Comparison of ENCODE assay signal across 8 mouse cellular contexts in genomic region chr12:4793718-4794117, GRCm38 (mm10). TPM values are rescaled to one million over a fixed set of nuclear protein-coding genes. Genes with fewer than 3 reads are reported as not detected.
DNase-seq lines count a peak whose midpoint lies in the region; ATAC-seq and TF ChIP-seq lines count a peak whose summit lies in the region.

No protein-coding gene starts in this region.

- no peaks in the 10 kb centered on the region for H3K4me1 ChIP-seq in forebrain, postnatal 0 days (ENCODE audit: insufficient read depth)
- no peaks in the 10 kb centered on the region for H3K4me1 ChIP-seq in forebrain, embryonic 14.5 days (ENCODE audit: control insufficient read depth, insufficient read depth, low read length)
- H3K4me1 ChIP-seq in lung, adult 2 months (ENCODE audit: control insufficient read depth, insufficient read depth, low read length), result no peaks in the 10 kb centered on the region
- H3K4me1 ChIP-seq in forebrain, embryonic 13.5 days, result no peaks in the 10 kb centered on the region

- no peak for TF ChIP-seq POLR2A in lung, adult 2 months (IDR thresholded peaks at IDR 0.05; ENCODE audit: borderline replicate concordance, extremely low read depth, low read depth, low read length)

- no peak for DNase-seq in forebrain, postnatal 0 days
- DNase-seq in forebrain, embryonic 14.5 days (ENCODE audit: low spot score), result no peak
- DNase-seq in lung, adult 2 months, result no peak
- no peak for DNase-seq in lung, adult 18-20 months
- DNase-seq in retina, embryonic 14.5 days (ENCODE audit: low spot score), result peak; percentile 35
- DNase-seq in adrenal gland, adult 18-20 months (ENCODE audit: low spot score in 2 of 2), result no peak

- no peaks in the 10 kb centered on the region for H3K36me3 ChIP-seq in forebrain, postnatal 0 days (ENCODE audit: insufficient read depth)
- H3K36me3 ChIP-seq in forebrain, embryonic 14.5 days (ENCODE audit: control insufficient read depth, insufficient read depth, low read length), result no peaks in the 10 kb centered on the region
- no peaks in the 10 kb centered on the region for H3K36me3 ChIP-seq in forebrain, embryonic 13.5 days (ENCODE audit: poor library complexity, severe bottlenecking)

- no peaks in the 10 kb centered on the region for H3K9me3 ChIP-seq in forebrain, postnatal 0 days (ENCODE audit: low read length)
- no peaks in the 10 kb centered on the region for H3K9me3 ChIP-seq in forebrain, embryonic 14.5 days (replicated peaks; ENCODE audit: control insufficient read depth, low read length)
- H3K9me3 ChIP-seq in forebrain, embryonic 13.5 days (replicated peaks), result no peaks in the 10 kb centered on the region

- 68% methylated on average over 1 of the region's 1 CpGs for WGBS in forebrain, postnatal 0 days
- 73% methylated on average over 1 of the region's 1 CpGs for WGBS in forebrain, embryonic 14.5 days
- 67% methylated on average over 1 of the region's 1 CpGs for WGBS in lung, adult 2 months
- WGBS in forebrain, embryonic 13.5 days, result 82% methylated on average over 1 of the region's 1 CpGs

- H3K4me2 ChIP-seq in forebrain, postnatal 0 days (ENCODE audit: low read depth), result no peak overlapping the region
- no peak overlapping the region for H3K4me2 ChIP-seq in forebrain, embryonic 14.5 days (ENCODE audit: low read length)
- H3K4me2 ChIP-seq in forebrain, embryonic 13.5 days, result no peak overlapping the region

- no peak for ATAC-seq in forebrain, postnatal 0 days
- ATAC-seq in forebrain, embryonic 14.5 days, result no peak
- 0 out of 2 replicates have a peak, but pooled peaks have one; percentile 45 for ATAC-seq in common myeloid progenitor, adult 5-6 weeks (replicated peaks; ENCODE audit: low read depth, poor library complexity, severe bottlenecking)
- no peak for ATAC-seq in forebrain, embryonic 13.5 days

- H3K4me3 ChIP-seq in forebrain, postnatal 0 days (ENCODE audit: low read depth, low read length), result no peak overlapping the region
- no peak overlapping the region for H3K4me3 ChIP-seq in forebrain, embryonic 14.5 days (ENCODE audit: low read depth, low read length)
- H3K4me3 ChIP-seq in lung, adult 2 months (replicated peaks; ENCODE audit: extremely low read depth, low read depth, low read length), result no peak overlapping the region
- H3K4me3 ChIP-seq in forebrain, embryonic 13.5 days, result no peak overlapping the region

- peak; percentile 53 for TF ChIP-seq CTCF in forebrain, postnatal 0 days (IDR thresholded peaks at IDR 0.05; ENCODE audit: low read depth)
- TF ChIP-seq CTCF in lung, adult 2 months (IDR thresholded peaks at IDR 0.05; ENCODE audit: insufficient read depth, low read length), result peak; percentile 36; the same call in 1 of the 2 replicates

- no peak overlapping the region for H3K27ac ChIP-seq in forebrain, postnatal 0 days (ENCODE audit: low read depth, low read length)
- H3K27ac ChIP-seq in forebrain, embryonic 14.5 days (ENCODE audit: low read depth, low read length), result no peak overlapping the region
- H3K27ac ChIP-seq in forebrain, embryonic 13.5 days, result no peak overlapping the region

- no peaks in the 10 kb centered on the region for H3K27me3 ChIP-seq in forebrain, postnatal 0 days (ENCODE audit: insufficient read depth, low read length)
- no peaks in the 10 kb centered on the region for H3K27me3 ChIP-seq in forebrain, embryonic 14.5 days (replicated peaks; ENCODE audit: control insufficient read depth, insufficient read depth, low read length)
- H3K27me3 ChIP-seq in forebrain, embryonic 13.5 days, result no peaks in the 10 kb centered on the region

- no peak overlapping the region for H3K9ac ChIP-seq in forebrain, postnatal 0 days
- no peak overlapping the region for H3K9ac ChIP-seq in forebrain, embryonic 14.5 days (ENCODE audit: low read length)
- no peak overlapping the region for H3K9ac ChIP-seq in forebrain, embryonic 13.5 days

RNA-seq across cellular contexts. Expression of gene Sf3b6, which starts 23.6 kb away (rescaled TPM):
- 117 and 156 TPM in 2 replicates for total RNA-seq in forebrain, postnatal 0 days (2014; rRNA removed)
- polyA plus RNA-seq in forebrain, postnatal 0 days (2015; fragmentation: Nextera tagmentation; extraction: Ambion mirVana), result 326 and 451 TPM in 2 replicates
- polyA plus RNA-seq in forebrain, embryonic 14.5 days (2014; fragmentation: Nextera tagmentation; extraction: Ambion mirVana), result 362 and 405 TPM in 2 replicates
- 33.4 and 60.8 TPM in 2 replicates for polyA plus RNA-seq in lung, adult 2 months (2012; rRNA removed)
- total RNA-seq in common myeloid progenitor, adult 5-6 weeks (2017), result 174 and 177 TPM in 2 replicates
- 310 and 345 TPM in 2 replicates for polyA plus RNA-seq in forebrain, embryonic 13.5 days (2015; fragmentation: Nextera tagmentation; extraction: Ambion mirVana)
- total RNA-seq in adrenal gland, adult 18-20 months (2021), result 100 to 1,000 TPM in 1 of 2 experiments, 10 to 100 TPM in 1; 94.2 to 110 TPM

RNA-seq across cellular contexts. Expression of gene Fam228b, which starts 24.7 kb away (rescaled TPM):
- total RNA-seq in forebrain, postnatal 0 days (2014; rRNA removed), result 7.8 and 18.8 TPM in 2 replicates
- 5.8 and 8.9 TPM in 2 replicates for polyA plus RNA-seq in forebrain, postnatal 0 days (2015; fragmentation: Nextera tagmentation; extraction: Ambion mirVana)
- 4.1 and 5.5 TPM in 2 replicates for polyA plus RNA-seq in forebrain, embryonic 14.5 days (2014; fragmentation: Nextera tagmentation; extraction: Ambion mirVana)
- 0.12 and 0.72 TPM in 2 replicates for polyA plus RNA-seq in lung, adult 2 months (2012; rRNA removed)
- total RNA-seq in common myeloid progenitor, adult 5-6 weeks (2017), result 2.7 and 10.2 TPM in 2 replicates
- 4.3 and 4.7 TPM in 2 replicates for polyA plus RNA-seq in forebrain, embryonic 13.5 days (2015; fragmentation: Nextera tagmentation; extraction: Ambion mirVana)
- total RNA-seq in adrenal gland, adult 18-20 months (2021), result 1 to 10 TPM; 3.3 to 6.1 TPM

RNA-seq across cellular contexts. Expression of gene Pfn4, which starts 24.9 kb away (rescaled TPM):
- total RNA-seq in forebrain, postnatal 0 days (2014; rRNA removed), result 9.2 TPM in 2 replicates
- 15.3 and 21.3 TPM in 2 replicates for polyA plus RNA-seq in forebrain, postnatal 0 days (2015; fragmentation: Nextera tagmentation; extraction: Ambion mirVana)
- 10.7 and 11.8 TPM in 2 replicates for polyA plus RNA-seq in forebrain, embryonic 14.5 days (2014; fragmentation: Nextera tagmentation; extraction: Ambion mirVana)
- 0.08 and 0.10 TPM in 2 replicates for polyA plus RNA-seq in lung, adult 2 months (2012; rRNA removed)
- total RNA-seq in common myeloid progenitor, adult 5-6 weeks (2017), result 1.2 and 7.0 TPM in 2 replicates
- 8.0 and 8.5 TPM in 2 replicates for polyA plus RNA-seq in forebrain, embryonic 13.5 days (2015; fragmentation: Nextera tagmentation; extraction: Ambion mirVana)
- total RNA-seq in adrenal gland, adult 18-20 months (2021), result 1 to 10 TPM in 1 of 2 experiments, under 1 TPM in 1; 0.86 to 1.1 TPM

RNA-seq across cellular contexts. Expression of gene Fkbp1b, which starts 47.7 kb away (rescaled TPM):
- 51.7 and 122 TPM in 2 replicates for total RNA-seq in forebrain, postnatal 0 days (2014; rRNA removed)
- polyA plus RNA-seq in forebrain, postnatal 0 days (2015; fragmentation: Nextera tagmentation; extraction: Ambion mirVana), result 65.5 and 67.9 TPM in 2 replicates
- 26.8 and 28.2 TPM in 2 replicates for polyA plus RNA-seq in forebrain, embryonic 14.5 days (2014; fragmentation: Nextera tagmentation; extraction: Ambion mirVana)
- polyA plus RNA-seq in lung, adult 2 months (2012; rRNA removed), result 11.3 and 14.4 TPM in 2 replicates
- 2.8 and 8.4 TPM in 2 replicates for total RNA-seq in common myeloid progenitor, adult 5-6 weeks (2017)
- polyA plus RNA-seq in forebrain, embryonic 13.5 days (2015; fragmentation: Nextera tagmentation; extraction: Ambion mirVana), result 7.5 and 10.3 TPM in 2 replicates
- 1 to 10 TPM; 4.4 to 7.7 TPM for total RNA-seq in adrenal gland, adult 18-20 months (2021)

RNA-seq across cellular contexts. Expression of gene Wdcp, which starts 49.4 kb away (rescaled TPM):
- total RNA-seq in forebrain, postnatal 0 days (2014; rRNA removed), result 8.9 and 9.9 TPM in 2 replicates
- polyA plus RNA-seq in forebrain, postnatal 0 days (2015; fragmentation: Nextera tagmentation; extraction: Ambion mirVana), result 10.2 and 11.4 TPM in 2 replicates
- 12.2 and 12.7 TPM in 2 replicates for polyA plus RNA-seq in forebrain, embryonic 14.5 days (2014; fragmentation: Nextera tagmentation; extraction: Ambion mirVana)
- polyA plus RNA-seq in lung, adult 2 months (2012; rRNA removed), result 5.2 and 6.0 TPM in 2 replicates
- 6.9 TPM in 2 replicates for total RNA-seq in common myeloid progenitor, adult 5-6 weeks (2017)
- polyA plus RNA-seq in forebrain, embryonic 13.5 days (2015; fragmentation: Nextera tagmentation; extraction: Ambion mirVana), result 20.4 and 21.5 TPM in 2 replicates
- total RNA-seq in adrenal gland, adult 18-20 months (2021), result 1 to 10 TPM; 8.5 to 8.9 TPM
